Mouse (Mus musculus): ENCODE data around the gene C530008M17Rik.
A peak's percentile ranks its signal among the peaks of the same experiment; 100 is the strongest.

The C530008M17Rik gene

GRCm38 (mm10) chr5:76702646-76703045 is 46.3 kb downstream of the C530008M17Rik start:
- DNase-seq (ENCODE audit: low spot score), result no peak

GRCm38 (mm10) chr5:76705307-76706173 is 49.2 kb downstream of the C530008M17Rik start:
- no peak for DNase-seq (ENCODE audit: low spot score)

- DNase-seq (ENCODE audit: low spot score), result no peak
Measured at GRCm38 (mm10) chr5:76707072-76707471, 50.8 kb downstream of the C530008M17Rik start.

DNA sequence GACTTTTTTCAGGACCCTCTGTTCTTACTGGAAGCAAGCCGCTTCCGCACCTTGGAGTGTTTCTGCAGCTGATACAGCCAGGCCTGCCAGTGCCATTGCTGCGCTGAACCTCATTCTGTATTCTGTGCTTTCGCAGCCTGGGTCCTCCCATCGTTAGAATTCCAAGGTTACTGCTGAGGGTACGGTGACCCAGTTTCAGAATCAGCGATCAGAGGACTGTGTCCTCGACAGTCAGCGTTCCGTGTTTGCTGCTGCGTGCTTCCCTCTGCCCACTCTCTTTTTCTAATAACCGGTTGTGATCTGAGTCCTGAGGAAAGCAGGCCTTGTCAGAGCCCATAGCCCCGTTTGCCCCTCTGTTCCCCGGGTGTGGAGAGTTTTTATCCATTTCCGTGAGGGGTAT is 51.7 kb downstream of the C530008M17Rik start:
- peak; percentile 55 for DNase-seq (ENCODE audit: low spot score)

DNA sequence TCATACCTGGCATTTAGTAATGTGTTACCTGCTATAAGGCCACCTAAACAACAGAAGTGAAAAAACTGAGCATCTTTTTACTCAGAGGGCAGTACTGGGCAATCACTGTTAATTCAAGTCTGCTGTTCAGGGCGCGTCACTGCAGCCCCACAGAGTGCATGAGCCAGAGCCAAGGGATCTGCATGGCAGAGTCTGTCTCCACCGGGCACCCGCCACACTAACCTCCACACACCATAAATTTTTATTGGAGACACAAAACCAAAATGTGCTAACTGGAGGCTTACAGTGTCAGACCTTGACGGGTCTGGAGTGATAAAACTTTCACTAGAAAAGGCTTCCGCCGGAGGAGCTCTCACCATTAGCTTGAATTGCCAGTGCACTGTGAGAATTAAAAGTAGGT is 57.4 kb downstream of the C530008M17Rik start:
- no peak for DNase-seq (ENCODE audit: low spot score)

GRCm38 (mm10) chr5:76719954-76720353 is 63.6 kb downstream of the C530008M17Rik start:
- no peak for DNase-seq (ENCODE audit: low spot score)

GRCm38 (mm10) chr5:76724878-76725277 is 68.6 kb downstream of the C530008M17Rik start:
- no peak for DNase-seq (ENCODE audit: low spot score)

DNA sequence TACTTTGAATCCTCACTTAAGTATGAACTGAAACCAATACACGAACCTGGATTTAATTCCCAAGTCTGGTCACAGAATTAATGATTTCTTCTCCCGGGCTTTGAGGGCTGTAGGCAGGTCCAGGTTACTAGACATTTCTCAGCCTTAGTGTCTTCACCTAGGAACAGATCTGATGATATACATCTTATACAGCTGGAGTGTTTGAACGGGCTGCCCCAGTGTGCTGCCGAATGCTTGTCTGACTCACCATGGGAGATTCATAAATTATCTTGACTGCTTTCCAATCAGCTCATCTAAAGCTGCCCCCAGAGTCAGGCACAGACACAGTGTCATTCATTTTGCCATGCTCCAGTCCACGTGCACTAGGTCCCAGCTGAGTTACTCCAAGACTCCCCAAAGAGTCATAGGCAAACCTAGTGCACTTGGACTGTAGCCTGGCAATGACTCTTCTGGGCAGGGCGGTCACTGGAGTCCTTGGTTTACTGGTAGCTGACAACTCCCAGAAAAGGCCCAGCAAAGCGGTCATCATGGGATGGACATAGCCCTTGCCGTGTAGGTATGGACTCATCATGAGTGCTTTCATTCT is 70.3 kb downstream of the C530008M17Rik start:
- DNase-seq (ENCODE audit: low spot score), result no peak

DNA sequence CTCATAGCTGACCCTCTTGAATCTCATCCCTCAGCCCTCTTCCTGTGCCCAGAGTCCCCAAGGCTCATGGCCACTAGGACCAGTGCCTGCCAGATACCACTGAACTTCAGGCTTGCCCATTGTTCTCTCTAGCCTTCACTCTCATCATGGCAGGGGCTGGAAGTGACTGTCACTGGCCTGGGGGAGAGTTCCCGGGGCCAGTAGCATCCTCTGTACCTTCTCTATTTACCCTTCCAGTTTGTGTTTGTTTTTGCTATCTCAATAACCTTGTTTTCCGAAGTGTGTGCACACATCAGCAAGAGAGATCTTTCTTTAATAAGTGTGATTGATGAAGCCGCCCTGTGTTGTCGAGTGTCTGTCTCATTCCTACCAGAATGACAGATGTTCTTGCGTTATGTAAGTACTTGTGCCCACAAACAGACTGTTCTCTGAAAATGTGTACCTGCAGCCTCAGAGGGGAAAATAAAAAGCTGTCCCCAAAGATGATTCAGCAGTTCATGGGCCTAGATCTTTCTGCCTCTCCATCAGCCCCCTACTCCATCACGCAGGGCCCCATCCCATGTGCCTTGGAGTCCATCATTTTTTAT is 76.8 kb downstream of the C530008M17Rik start:
- DNase-seq (ENCODE audit: low spot score), result no peak

DNA sequence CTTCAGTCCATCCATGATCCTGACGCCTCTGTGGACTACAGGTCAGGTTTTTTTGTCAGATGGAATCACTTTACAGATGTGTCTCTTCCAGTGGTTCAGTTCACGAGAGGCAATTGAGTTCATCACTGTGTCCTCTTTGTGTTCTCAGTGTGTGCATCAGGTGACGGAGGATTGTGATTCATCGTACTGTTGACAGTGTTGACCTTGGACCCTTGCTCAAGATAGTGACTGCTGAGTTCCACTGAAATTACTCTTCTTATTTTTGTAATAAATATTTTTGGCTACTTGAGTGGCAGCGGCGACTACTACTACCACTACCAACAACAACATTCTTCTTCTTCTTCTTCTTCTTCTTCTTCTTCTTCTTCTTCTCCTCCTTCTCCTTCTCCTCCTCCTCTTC is 85.2 kb downstream of the C530008M17Rik start:
- no peak for DNase-seq (ENCODE audit: low spot score)

- no peak for DNase-seq (ENCODE audit: low spot score)
Measured at GRCm38 (mm10) chr5:76742076-76742475, 85.8 kb downstream of the C530008M17Rik start.

DNA sequence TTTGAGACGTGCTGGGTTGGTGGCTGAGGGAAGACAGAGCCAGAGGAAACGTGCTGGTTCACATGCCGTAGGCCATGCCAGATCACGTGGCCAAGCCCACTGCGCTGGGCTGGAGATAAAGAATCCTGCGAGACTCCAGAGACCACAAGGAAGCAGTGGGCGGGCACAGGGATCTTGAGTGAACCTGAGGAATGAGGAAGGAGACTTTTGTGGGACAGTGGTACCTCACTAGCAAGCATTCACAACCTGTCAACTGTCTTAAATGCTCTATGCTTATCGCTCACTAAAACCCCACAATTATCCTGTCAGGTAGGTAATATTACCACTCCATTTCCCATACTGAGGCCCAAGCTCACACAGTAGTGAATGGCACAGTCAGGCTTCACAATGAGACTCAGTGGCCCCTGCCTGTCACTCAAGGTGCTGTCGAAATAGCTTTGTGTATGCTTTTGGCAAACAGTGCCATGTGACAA is 88.5 kb downstream of the C530008M17Rik start:
- DNase-seq (ENCODE audit: low spot score), result no peak

- no peak for DNase-seq (ENCODE audit: low spot score)
Measured at GRCm38 (mm10) chr5:76747851-76748250, 91.5 kb downstream of the C530008M17Rik start.

DNA sequence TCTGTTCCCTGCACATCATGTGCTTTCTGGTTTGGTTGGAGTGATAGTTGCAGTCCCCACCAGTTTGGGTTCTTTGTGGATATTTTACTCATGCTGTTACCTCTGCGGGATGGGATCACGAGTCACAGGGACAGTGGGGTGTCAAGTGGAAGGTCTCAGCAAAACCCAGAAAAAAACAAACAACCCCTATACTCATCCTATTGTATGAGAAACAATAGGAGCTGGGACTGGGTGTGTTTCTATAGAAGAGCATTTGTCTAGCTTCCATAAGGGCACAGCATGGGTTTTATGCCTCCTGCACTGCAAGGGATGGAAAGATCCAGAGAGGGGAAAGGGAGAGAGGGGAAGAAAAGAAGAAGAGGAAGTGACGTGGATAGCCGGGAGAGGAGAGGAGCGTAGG is 96.0 kb downstream of the C530008M17Rik start:
- no peak for DNase-seq (ENCODE audit: low spot score)

DNA sequence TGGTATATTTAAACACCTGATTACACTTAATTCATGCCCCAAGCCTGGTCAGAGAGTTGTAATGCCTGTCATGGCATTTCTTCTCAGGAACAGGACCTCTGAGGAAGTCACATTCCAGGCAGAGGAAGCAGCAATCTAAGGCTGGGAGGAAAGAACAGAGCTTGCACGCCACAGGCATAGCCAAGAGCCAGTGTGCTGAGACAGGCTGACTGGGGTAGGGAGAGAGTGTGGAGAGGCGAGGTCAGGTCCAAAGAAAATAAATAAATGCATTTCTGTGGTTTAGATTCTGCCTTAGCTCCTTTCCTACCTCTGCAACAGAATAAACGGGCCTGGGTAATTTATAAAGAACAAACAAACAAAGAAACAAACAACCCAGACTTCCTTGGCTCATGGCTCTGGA is 104.0 kb downstream of the C530008M17Rik start:
- no peak for DNase-seq (ENCODE audit: low spot score)

- DNase-seq (ENCODE audit: low spot score), result no peak
Measured at GRCm38 (mm10) chr5:76762030-76762698, 105.9 kb downstream of the C530008M17Rik start.

GRCm38 (mm10) chr5:76763148-76763701 is 106.9 kb downstream of the C530008M17Rik start:
- no peak for DNase-seq (ENCODE audit: low spot score)

DNA sequence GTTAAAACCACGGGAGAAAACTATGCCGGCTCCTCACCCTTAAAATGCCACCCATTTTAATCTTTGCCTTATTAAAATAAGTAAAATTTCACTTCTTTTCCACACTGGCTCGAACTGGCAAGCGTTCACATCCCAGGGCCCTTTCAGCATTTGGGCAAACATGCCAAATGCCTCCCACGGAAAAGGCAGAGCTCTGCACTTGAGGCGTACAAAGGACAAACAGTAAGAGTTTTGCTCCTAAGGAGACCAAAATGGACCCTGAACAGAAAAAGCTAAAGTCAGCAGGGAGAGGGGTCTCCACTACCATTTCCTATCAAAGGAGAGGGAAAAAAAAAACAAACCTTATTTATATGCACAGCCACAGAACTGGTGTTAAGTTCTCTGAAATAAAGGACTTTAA is 107.4 kb downstream of the C530008M17Rik start:
- no peak for DNase-seq (ENCODE audit: low spot score)

GRCm38 (mm10) chr5:76769014-76769413 is 112.7 kb downstream of the C530008M17Rik start:
- DNase-seq (ENCODE audit: low spot score), result no peak

DNA sequence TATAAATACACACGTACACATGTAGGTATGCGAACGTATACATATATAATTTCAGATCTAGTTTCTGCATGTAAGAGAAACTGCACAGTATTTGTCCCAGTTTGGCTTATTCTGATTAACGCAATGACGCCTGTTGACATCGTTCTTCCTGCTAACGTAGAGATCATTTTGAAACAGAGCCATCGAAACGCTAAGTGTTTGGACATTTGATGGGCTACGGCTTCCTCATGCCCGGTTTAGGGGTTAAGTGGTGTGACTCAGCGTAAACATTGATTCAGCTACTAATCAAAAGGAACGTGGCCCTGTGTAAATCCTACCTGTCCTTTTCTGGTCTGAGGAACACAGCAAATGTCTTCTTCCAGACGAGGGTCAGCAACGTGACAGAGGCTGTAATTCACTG is 113.3 kb downstream of the C530008M17Rik start:
- no peak for DNase-seq (ENCODE audit: low spot score)

GRCm38 (mm10) chr5:76771371-76771770 is 115.1 kb downstream of the C530008M17Rik start:
- no peak for DNase-seq (ENCODE audit: low spot score)

GRCm38 (mm10) chr5:76772831-76773230 is 116.5 kb downstream of the C530008M17Rik start:
- no peak for DNase-seq (ENCODE audit: low spot score)

Data from ovary, adult 18-20 months (tissue).